Mouse (Mus musculus) ovary, postnatal 14 days (tissue): ENCODE data around the gene Ndufb10.

Experiments used
- DNase-seq: peaks from one replicate; pipeline ENCODE4 v3.0.0; 2022; ENCODE audit warnings: low spot score

Ndufb10 gene

GRCm38 (mm10) chr17:24706982-24707800 lies 17.1 kb downstream of the Ndufb10 start, which contains the start of gene Tbl3:
TSS of gene Tbl3 (minus strand) at chr17:24707660.
- peak; percentile 94 for DNase-seq

GRCm38 (mm10) chr17:24705821-24706220 lies 18.5 kb downstream of the Ndufb10 start:
- no peak for DNase-seq

GRCm38 (mm10) chr17:24701251-24701650 lies 23.0 kb downstream of the Ndufb10 start:
- DNase-seq: no peak

DNA sequence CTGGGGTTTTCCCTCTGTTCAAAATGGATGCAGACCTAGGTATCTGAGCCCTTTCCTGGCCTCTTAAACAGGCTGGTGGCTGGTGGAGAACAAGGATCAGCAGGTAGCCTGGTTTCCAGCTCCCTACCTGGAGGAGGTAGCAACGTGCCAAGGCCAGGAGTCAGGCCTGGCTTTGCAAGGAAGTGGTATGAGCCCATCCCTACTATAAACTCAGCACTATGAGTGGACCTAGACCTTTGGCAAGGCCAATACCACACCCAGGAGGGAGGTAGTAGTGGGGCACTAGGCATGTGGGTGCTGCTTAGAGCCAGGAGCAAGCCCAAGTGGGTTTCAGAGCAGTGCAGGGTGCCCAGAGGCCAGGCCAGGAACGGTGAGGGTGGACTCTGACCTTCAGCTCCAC lies 24.8 kb downstream of the Ndufb10 start:
- no peak for DNase-seq

GRCm38 (mm10) chr17:24698715-24699114 lies 25.6 kb downstream of the Ndufb10 start:
- DNase-seq: no peak

DNA sequence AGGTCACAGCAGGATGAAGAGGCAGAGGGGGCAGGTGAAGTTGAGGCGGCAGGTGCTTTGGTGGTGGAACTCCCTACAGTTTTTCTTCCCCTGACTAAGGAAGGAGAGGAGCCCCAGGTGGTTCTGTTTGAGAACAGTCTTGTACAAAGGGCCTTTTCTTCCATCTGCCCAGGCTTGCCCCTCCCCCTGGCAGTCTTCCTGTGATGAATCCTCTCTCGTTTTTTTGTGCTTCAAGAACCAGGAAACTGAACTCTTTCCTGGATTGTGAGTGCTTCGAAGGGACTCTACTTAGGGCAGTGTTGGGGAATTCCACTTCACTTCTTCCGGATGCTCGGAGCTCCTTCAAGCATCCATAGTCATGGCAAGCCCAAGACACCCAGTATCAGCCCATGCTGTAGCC lies 26.3 kb downstream of the Ndufb10 start:
- no peak for DNase-seq

GRCm38 (mm10) chr17:24696011-24696697 lies 28.1 kb downstream of the Ndufb10 start, which contains the start of the genes Gfer and Noxo1:
TSS of gene Gfer (minus strand) at chr17:24696156.
TSS of gene Noxo1 (plus strand) at chr17:24696234.
- DNase-seq: peak; percentile 81

GRCm38 (mm10) chr17:24695326-24696010 lies 28.8 kb downstream of the Ndufb10 start:
- no peak for DNase-seq

DNA sequence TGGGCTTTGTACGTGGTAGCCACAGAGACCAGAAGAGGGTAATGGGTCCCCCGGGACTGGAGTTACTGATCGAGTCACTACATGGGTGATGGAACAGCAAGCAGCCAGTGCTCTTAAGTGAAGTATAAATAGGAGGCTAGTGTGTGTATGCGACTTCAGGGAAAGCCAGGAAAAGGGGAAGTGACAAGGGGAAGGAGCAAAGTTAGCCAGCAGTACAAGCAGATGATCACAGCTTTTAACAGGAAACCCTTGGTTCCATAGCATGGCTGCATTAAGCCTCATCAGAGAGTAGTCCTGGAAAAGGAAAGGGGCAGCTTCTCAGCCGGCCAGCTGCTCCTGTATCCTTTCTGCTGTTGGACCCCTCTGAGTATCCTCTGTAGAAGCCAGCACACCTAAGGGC lies 31.9 kb downstream of the Ndufb10 start:
- DNase-seq: no peak

GRCm38 (mm10) chr17:24689251-24690081 lies 34.8 kb downstream of the Ndufb10 start, which contains the start of gene Syngr3:
TSS of gene Syngr3 (minus strand) at chr17:24689955.
- no peak for DNase-seq

- DNase-seq: no peak
Measured at GRCm38 (mm10) chr17:24687599-24687998, 36.7 kb downstream of the Ndufb10 start.

GRCm38 (mm10) chr17:24687146-24687595 lies 37.1 kb downstream of the Ndufb10 start:
- DNase-seq: no peak

- DNase-seq: no peak
Measured at GRCm38 (mm10) chr17:24686514-24686913, 37.8 kb downstream of the Ndufb10 start.

DNA sequence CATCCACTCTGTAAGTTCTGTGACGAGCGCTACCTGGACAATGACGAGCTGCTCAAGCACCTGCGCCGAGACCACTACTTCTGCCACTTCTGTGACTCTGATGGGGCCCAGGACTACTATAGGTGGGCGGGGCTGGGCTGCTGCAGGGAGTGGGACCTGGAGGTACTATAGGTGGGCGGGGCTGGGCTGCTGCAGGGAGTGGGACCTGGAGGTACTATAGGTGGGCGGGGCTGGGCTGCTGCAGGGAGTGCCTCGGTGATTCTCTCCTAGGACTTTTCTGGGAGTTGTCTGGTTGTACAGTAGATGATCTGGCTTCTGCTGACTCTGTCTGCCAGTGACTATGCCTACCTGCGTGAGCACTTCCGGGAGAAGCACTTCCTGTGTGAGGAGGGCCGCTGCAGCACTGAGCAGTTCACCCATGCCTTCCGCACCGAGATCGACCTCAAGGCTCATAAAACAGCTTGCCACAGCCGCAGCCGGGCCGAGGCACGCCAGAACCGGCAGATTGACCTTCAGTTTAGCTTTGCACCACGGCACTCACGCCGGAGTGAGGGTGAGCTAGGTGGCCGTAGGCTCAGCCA lies 46.7 kb downstream of the Ndufb10 start:
- no peak for DNase-seq

GRCm38 (mm10) chr17:24676877-24677276 lies 47.4 kb downstream of the Ndufb10 start:
- no peak for DNase-seq

GRCm38 (mm10) chr17:24676187-24676586 lies 48.1 kb downstream of the Ndufb10 start:
- DNase-seq: no peak

DNA sequence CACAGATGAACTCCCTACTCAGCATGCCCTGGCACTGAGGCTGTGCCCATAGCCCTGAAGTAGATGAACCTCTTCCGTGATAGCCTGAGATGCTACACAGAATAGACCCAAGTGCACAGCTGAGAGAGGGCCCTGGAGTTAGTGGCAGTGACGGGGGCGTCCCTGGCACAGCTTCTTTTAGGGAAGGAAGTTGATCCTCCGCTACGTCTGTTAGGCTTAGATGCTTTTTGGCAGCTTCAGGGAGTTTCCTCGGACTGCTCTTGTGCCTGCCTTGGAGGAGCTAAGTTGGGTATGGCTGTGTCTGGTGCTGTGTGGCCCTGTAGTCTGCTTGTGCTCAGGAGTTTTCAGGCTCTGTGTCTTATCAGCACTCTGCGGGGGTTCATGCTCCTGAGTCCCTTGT lies 50.0 kb downstream of the Ndufb10 start:
- DNase-seq: no peak

DNA sequence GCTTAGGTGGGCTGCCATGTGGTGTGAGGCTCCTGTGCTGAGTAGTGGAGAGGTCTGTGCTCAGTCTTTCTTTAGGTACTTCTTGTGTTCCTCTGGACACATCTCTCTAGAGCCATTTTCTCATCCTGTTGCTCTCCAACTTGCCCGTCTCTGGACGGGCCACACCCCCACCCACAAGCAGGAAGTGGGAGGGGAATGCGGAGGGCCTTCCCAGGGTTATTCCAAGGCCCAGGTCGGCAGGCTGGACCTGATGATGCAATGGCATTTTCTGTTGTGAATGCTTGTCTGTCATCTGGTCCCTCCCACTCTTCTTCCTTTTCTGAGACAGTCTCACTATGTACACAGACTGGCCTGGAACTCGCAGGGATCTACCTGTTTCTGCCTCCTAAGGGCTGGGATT lies 52.1 kb downstream of the Ndufb10 start:
- DNase-seq: no peak
